Mouse (Mus musculus): ENCODE measurements at regions not wholly inside any gene's neighbourhood (a gene's known extent, or its start where the extent isn't known, plus 50 kb on each side); places are given as distances from the start of the nearest gene placed in this dataset.
"Not testable (repeated sequence)": the region's sequence is repeated elsewhere in the genome, so short reads cannot be mapped to it uniquely, and the experiment has no call there.

DNA sequence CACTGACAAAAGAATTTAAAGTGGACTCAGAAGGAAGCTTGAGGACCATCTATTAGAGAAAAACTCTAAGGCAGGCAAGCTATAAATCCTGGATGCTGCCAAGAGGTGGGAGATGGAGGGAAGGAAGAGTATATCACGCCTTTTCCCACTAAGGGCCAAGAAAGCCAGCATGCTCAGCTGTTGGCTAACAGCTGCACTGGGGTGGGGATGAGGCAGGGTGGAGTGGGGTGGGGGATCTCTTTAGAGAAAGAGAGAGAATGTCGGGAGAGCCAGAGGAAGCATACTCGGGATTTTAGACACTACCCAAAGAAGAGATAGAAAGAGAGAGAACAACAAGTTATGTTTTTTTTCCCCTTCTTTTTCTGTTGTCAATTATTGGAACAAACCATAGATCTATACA lies 115.2 kb upstream of the Shb start:
- DNase-seq (ENCODE audit: low spot score in 2 of 2): no peak

DNA sequence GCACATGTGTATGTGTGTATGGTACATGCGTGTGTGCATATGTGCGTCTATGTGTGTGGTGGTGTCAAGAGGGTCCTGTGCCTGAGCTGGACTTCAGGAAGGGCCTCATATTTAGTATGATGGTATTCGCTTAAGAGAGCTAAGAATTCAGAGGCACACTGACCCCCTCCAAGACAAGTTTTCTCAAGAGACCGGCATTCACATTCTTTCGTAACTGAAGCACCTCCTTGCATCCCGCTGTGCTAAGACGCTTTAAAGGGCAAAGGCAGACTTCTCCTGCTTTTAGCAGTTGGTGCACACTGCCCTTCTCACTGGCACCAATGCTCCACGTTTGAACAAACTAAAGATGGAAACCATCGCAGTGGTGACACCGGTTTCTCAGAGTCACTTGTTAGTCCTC lies 110.3 kb upstream of the Shb start:
- no peak for DNase-seq (ENCODE audit: low spot score in 2 of 2)

DNA sequence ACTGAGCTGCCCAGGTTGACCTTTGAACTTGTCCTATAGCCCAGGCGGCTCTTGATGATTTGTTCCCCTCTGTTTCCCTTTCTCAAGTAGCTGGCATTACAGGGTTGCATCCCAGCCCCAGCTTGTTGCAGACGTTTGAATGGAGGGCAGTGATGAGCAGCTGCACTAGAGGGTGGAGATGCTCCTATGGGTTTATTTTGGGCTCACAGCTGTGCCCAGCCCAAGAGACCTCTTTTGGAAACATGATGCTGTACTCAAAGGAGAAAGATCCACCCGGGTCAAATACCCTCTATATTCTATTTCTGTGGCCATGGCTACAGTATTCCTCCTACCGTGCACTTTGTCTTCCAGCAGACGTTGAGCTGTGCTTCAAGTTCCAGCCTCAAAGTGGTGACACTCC lies 109.0 kb upstream of the Shb start:
- DNase-seq (ENCODE audit: low spot score in 2 of 2): no peak

DNA sequence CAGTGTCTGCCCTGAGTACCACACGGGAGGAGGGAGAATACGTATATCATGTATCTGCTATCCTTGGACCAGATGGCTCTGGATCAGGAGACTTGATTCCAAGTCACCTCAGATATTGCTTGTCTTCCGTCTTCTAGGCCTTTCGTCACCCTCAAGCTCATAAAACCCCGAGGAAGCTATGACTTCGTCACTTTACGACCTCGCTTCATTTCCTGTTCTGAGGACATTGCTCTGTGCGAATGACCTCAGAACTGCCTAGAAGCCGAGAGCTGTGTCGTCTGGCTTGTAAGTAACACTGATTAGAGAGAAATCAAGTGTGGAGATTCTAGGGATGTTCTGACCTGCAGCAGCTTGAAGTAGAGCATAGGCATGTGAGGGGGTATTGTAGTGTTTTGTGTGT lies 108.4 kb upstream of the Shb start:
- no peak for DNase-seq (ENCODE audit: low spot score in 2 of 2)

DNA sequence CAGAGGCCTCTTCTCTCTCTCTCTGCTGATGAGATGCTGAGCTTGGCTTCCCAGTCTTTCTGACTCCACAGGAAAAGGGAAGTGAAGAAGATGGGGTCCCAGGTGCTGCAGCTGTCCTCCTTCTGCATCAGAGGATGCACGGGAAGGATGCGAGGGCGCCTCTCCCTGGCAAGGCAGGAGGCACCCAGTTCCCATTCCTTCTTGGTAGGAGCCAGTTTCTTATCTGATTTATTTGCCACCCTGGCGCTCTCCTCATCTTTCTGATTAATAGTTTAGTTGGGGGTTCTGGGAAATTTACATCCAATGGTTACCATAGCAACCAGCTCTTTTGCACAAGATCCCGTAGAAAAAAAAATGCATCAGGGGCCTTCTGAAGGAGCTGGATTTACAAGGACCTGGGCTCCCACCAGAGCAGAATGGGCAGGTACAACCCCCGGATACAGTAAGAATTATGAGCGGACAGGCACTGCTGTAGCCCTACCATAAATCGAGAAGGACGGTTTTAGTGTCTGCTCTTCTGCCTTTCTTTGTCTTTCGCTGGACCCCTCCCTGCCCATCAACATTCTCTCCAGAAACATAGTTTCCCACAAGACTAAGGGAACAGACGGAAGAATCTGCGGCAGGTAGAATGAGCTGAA lies 107.2 kb upstream of the Shb start:
- DNase-seq (ENCODE audit: low spot score in 2 of 2): no peak

DNA sequence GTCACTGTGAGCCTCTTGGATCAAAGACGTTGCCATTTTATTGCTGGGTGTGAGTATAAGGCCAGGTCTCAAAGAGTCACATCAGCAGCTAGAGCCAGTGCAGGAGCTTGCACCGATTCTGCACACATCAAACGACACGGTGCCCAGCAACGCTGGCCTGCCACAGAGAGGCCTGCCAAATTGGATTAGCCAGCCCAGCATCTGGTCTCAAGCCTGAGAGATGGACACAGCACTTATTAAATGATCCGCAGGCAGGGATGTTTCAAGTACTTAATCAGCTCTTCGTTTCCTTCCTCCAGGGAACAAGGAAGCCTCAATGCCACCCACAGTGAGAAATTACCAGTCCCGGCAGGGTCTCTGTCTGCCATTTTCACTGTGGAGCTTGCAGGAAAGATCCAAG lies 106.1 kb upstream of the Shb start:
- DNase-seq (ENCODE audit: low spot score in 2 of 2): no peak

DNA sequence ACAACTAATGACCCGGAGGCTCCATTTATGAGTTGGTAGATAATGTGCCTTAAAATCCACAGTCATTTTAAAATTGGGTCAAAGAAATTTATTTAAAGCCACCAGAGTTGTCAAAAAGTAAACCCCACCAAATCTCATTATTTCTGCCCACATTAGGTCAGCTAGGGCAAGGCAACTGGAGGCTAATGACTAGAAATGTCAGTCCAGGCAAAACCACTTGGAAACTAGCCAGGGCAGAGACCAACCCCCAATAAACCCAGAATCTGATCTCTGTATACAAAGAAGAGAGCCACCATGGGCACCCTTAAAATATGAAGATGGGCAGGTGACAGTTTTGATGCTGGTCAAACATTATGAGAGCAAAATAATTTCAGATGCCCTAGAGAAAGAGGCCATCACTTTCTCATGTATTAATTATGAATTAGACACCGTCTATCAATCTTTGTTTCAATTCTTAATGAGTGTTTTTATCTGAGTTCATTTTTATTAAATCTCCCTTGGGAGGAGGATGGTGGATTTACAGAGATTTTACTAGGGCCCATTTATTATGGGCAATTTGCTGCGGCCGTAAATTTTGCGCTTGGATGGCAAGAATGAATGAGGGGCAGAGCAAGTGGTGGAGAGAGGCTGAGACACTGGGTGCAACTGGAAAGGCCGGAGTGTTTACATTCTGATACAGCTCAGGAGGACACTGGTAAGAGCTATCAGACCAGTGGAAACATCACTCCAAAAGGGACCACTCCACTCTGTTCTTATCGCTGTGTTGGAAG lies 99.2 kb upstream of the Shb start:
- DNase-seq (ENCODE audit: low spot score in 2 of 2): no peak

DNA sequence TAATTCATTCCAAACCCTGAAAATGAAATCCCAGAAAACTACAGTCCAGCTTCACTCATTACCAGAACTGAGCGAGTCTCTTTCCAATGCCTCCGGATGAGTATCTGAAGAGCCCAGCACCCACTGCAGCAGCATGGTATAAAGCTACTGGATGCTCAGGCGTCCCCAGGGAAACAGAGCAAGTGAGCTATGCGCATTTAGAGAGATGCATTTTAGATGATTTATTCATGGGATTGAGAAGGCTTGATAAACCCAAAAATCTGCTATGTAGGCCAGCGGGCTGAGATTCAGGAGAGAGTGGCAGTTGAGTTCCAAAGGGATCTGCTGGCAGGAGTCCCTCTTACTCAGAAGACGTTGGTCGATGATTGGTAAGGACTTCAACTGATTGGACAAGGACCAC lies 93.4 kb upstream of the Shb start:
- DNase-seq (ENCODE audit: low spot score in 2 of 2): no peak

DNA sequence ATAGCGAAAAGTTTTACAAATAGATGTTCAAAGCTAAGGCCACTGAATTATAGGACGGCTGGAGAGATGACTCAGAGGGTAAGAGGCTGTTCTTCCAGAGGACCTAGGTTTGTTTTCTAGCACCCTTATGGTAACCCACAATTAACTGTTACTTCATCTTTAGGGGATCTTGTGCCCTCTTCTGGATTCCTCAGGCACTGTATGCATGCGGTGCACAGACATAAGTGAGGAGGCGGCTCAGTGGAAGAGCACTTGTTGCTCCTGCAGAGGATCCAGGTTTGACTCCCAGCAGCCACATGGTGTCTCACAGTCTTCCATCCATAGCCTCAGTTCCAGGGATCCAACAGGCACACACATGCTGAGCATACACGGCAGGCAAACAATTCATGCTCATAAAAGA lies 89.7 kb upstream of the Shb start:
- no peak for DNase-seq (ENCODE audit: low spot score in 2 of 2)

DNA sequence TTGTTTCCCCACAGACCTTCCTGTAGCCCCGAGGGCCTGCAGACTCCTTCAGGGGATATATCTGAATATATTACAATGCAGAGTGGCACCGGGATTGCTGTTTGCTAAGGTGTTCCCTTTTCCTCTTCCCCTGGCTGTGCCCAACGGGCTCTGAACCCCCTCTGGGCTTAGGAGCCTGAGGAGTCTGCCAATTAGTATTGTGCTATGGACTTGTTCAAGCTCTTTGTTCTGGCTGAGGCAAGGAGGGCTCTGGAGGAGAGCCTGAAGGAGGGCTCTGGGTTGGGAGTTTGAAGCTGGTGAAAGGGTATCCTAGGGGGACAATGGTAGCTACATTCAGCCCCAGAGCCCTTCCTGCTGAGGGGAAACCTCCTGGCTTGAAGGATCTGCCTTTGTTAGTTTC lies 84.9 kb upstream of the Shb start:
- no peak for DNase-seq (ENCODE audit: low spot score in 2 of 2)

DNA sequence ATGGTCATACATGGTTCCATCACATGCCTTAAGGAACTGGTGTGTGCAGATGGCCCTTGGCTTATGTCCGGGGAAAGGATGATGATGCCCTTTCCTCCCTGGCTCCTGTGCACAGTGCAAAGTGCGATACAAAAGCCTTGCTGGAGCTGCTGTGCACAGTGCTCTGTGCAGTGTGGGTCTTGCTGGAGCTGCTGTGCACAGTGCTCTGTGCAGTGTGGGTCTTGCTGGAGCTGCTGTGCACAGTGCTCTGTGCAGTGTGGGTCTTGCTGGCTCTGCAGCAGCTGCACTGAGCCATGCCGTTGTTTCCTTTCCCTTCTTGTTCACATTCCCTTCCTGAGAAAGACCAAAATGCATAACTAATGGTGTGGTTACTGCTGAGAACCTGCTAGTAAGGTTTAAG lies 81.2 kb upstream of the Shb start:
- not testable (repeated sequence) for DNase-seq (ENCODE audit: low spot score in 2 of 2)

DNA sequence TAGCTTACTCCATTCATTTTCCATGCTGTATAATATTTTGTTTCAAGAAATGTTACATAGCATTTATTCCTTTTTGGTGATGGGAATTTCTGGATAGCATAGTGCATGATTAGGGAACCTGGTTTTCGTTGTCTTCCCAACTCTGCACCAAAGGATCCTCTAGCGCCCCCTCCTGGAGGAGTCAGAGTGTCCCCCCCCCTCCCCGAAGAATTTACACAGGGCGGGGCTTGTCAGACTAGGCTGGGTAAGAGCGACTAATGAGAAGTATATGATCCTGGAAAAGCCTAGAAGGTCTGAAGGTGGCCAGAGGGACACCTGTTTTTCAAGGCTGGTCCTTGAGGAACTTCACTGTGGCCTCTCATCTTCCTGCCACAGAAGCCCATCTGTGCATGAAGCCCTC lies 79.9 kb upstream of the Shb start:
- no peak for DNase-seq (ENCODE audit: low spot score in 2 of 2)

DNA sequence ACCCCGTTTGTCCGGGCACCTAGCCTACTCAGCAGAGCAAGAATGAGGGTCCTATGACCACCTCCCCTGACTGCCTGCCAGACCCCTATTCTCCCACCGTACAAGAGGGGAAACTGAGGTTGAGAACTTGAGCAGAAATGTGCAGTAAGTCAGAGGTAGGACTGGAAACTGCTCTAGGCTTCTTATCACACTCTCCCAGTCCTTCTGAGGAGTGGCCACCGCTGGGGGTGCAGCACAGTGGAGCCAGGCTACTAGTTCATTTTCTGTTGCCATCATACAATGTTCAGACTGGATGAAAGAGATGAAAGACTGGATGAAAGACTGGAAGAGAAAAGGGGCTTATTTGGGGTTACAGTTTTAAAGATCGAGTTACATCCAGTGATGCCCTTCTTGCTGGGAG lies 78.7 kb upstream of the Shb start:
- no peak for DNase-seq (ENCODE audit: low spot score in 2 of 2)

DNA sequence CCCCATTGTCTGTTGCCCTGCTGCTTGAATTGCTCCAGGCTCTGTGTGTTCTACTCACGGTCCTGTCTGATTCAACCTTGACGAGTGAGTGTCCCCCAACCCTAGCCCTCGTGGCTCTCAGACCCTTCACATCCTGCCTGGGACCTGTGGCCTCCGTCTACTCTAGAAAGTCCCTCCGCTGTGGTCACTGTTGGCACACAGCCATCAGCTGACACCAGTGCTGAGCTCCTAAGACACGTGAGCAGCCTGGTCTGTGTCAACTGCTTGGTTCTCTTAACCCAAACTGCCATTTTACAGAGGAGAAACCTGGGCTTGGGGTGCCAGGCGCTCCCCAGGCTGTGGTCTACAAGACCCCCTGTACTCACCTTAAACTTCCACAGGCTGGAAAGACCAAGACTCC lies 74.3 kb upstream of the Shb start:
- no peak for DNase-seq (ENCODE audit: low spot score in 2 of 2)

DNA sequence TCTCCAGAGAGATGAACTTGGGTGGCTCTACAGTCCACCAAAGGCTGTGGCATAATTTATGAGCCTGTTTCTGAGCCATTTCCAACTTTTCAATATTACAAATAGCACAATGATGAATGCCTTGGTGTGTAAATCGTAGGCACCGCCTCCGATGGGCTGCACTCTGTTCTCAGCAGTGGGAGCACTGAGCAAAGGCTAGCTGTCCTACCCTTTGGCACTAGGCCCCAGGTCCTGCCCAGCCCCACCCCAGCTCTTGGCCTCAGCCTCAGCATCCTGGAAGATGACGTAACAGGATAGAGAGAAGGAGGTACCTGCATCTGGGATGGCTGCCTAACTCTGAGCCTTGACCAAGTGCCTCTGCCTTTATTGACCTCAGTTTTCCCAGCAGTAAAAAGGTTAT lies 73.4 kb upstream of the Shb start:
- DNase-seq (ENCODE audit: low spot score in 2 of 2): no peak

DNA sequence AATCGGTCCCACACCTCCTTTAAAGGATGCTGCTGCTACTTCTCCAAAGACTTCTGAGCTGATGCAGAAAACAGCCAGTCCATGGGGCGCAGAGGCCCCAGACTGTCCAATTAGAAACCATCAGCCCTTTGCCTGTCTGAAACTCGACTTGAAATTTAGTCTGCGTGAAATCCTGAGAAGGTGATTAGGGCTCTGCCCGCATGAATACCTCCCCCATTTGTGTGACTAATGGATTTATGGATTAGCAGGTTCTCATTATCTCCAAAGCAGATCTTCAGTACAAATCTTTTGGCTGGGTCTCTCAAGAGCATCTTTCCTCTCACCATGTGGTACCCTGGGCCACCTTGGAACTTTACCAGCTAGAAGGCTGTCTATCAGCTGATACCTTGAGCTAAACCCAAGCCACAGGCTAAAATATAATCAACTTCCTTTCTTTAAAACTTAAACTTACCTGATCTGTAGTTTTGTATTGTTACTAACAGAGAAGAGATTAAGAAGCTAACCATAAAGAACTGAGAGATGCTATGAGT lies 72.1 kb upstream of the Shb start:
- no peak for DNase-seq (ENCODE audit: low spot score in 2 of 2)

DNA sequence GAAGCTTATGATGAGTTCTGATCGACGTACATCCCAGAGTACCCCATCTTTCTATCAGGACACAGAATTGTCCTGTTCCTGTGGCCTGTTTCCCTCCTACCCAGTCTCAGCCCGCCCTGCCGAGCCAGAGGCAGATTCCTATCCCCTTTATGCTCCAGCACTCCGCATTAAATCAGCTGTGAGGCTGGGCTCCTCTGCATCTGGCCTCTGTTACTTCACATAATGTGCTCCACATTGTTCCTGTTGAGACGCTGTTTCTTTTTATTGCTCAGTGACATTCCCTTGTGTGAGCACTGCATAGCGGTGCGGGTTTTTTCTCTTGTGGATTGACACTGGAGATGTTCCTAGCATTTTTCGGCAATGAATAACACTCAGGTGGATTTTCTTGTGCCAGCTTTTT lies 68.2 kb upstream of the Shb start:
- no peak for DNase-seq (ENCODE audit: low spot score in 2 of 2)

DNA sequence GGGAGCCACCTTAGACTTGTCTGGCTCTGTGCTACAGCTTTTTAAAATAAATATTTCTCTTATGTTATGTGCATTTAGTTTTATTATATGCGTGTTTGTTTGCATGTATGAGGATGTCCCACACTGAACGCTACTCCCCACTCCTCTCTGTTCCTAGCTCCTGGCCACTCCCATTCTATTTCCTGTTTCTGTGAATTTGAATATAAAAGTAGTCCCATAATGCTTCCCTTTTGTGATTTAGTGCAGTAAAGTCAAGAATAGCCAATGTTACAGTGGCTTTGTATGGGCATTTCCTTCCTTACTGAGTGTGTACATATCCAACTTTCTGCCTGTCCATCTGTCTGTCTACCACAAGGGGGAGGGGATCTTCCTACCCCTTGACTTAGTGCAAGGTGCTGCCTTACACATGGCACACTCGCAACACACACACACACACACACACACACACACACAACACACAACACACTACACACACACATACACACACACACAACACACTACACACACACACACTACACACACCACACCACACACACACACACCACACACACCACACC lies 61.2 kb upstream of the Shb start:
- no peak for DNase-seq (ENCODE audit: low spot score in 2 of 2)

DNA sequence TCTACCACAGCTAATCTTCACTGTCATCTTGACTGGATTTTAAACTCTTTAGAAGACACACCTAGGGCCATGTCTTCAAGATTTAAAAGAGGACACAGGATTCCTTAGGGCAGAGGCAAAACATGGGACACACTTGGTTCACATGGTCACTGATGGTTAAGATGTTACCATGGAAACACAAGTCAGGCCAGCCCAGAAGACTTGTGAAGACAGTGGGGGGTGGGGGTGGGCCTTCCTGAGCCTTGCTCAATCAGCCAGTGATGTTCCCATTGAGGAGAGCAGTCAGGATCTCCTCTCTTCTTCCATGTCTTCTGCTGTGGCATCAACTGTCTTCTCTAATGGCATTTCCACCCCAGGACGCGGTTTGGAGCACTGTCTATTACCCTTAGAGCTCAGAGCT lies 60.5 kb upstream of the Shb start:
- no peak for DNase-seq (ENCODE audit: low spot score in 2 of 2)

DNA sequence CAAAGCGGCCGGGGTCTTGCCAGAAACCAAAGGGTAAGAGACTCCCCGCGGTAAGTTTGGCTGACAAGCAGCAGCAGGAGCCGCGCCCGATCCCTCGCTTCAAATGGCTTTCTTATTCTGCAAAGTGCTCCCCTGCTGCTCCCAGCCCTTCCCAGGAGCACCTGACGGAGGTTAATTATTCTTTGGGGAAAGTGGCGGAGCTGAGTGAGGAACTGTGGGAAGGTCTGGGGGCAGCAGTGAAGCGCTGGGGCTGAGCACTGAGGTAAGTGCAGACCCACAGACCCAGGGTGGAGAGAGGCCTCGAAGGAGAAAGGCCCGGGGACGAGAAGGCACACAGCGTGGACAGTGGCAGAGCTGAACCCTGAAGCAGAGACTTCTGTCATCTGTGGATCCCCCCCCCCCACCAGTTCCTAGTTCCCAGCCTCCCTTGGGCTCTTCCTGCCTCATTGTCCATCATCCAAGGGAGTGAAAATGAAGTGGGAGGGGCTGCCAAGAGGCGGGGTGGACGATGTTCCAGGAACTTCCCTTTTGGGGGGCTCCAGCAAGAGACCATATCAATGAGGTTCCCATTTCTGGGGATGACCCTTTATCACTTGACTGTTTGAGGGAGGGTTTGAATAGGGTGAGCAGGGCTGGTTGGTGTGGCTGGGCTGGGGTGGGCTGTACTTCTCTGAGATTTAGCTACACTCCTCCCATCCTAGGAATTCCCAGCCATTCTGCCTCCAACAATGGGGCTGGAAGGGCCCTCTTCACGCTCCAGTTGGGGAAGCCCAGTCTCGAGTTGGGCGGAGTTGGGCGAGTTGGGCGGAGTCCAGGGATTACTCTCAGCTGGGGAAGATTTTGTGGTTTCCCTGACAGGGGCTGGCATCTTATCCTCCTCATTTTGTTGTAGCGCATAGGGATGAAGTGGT lies 59.4 kb upstream of the Shb start:
- DNase-seq (ENCODE audit: low spot score in 2 of 2): no peak

DNA sequence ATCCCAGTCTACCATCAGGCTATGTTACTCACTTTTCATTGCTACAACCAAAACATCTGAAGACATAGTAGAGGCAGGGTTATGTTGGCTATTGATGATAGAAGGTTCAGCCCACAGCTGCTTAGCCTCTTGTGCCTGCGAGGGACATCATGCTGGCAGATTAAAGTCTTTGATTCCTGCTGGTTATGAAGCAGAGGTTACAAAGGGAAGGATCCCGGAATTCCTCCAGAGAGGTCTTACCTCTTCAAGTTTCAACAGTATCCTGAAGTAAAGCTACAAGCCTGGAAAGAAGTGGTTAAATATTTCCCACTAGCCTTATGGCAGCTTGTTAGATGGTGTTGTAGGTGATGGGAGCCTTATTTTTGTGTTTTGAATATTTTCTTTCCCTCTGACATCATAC lies 58.6 kb upstream of the Shb start:
- no peak for DNase-seq (ENCODE audit: low spot score in 2 of 2)

DNA sequence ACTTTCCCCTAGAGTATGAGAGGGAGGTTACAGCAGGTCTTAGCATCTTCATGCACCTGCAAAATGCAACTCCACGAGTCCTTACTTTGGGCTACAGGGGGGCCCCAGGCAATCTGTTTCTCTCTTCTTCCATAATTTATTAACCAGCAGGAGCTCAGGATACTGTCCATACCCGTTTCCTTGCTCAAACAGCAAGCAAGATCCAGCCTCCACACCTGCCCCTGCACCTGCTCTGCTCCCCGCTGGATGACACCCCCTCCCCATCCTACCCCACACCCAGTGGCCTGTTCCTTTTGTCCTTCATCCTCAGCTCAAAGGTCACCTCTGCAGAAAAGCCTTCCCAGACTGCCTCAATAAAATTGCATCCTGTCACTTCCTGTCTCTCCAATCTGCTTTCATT lies 56.1 kb upstream of the Shb start:
- DNase-seq (ENCODE audit: low spot score in 2 of 2): no peak
